Mouse (Mus musculus) limb, embryonic 15.5 days (tissue): ENCODE measurements around the gene Gm28729. TPM values are rescaled to one million over a fixed set of nuclear protein-coding genes. Genes with fewer than 3 reads are reported as not detected.
"Not testable (repeated sequence)": the region's sequence is repeated elsewhere in the genome, so short reads cannot be mapped to it uniquely, and the experiment has no call there.

Source experiments
- ATAC-seq: fragments of 200-750 bp; cut with Nextera tagmentation; 2 replicates; pipeline ENCODE4 v1.8.0; 2017; ENCODE audit warnings: low read depth, moderate TSS enrichment; ENCODE audit not compliant: insufficient number of reproducible peaks, low FRiP score, low TSS enrichment
- H3K27ac ChIP-seq: fragments of 300-500 bp; sonication (generic); 2 replicates; pipeline ENCODE4 v1.5.1; 2015; ENCODE audit warnings: moderate library complexity, mild to moderate bottlenecking, inconsistent platforms
- H3K27me3 ChIP-seq: fragments of 300-500 bp; sonication (generic); 2 replicates; pipeline ENCODE4 v1.6.1; 2015; ENCODE audit warnings: inconsistent platforms
- H3K36me3 ChIP-seq: fragments of 300-500 bp; sonication (generic); 2 replicates; pipeline ENCODE4 v1.6.1; 2015; ENCODE audit warnings: inconsistent platforms
- H3K4me1 ChIP-seq: fragments of 300-500 bp; sonication (generic); 2 replicates; pipeline ENCODE4 v1.6.1; 2015; ENCODE audit warnings: inconsistent platforms
- H3K4me2 ChIP-seq: fragments of 300-500 bp; sonication (generic); 2 replicates; pipeline ENCODE4 v1.6.1; 2015; ENCODE audit warnings: mild to moderate bottlenecking, inconsistent platforms
- H3K4me3 ChIP-seq: fragments of 300-500 bp; sonication (generic); 2 replicates; pipeline ENCODE4 v1.5.1; 2015; ENCODE audit warnings: mild to moderate bottlenecking, inconsistent platforms
- H3K9ac ChIP-seq: fragments of 300-500 bp; sonication (generic); 2 replicates; pipeline ENCODE4 v1.6.1; 2015; ENCODE audit warnings: inconsistent platforms
- H3K9me3 ChIP-seq: fragments of 300-500 bp; sonication (generic); 2 replicates; pipeline ENCODE4 v1.6.1; 2016; ENCODE audit warnings: inconsistent platforms
- WGBS: fragments of 180-500 bp; shearing (Covaris S2); methylation state at CpG from one replicate; pipeline ENCODE4 v1.1.7; 2015; 5-methylcytosine and 5-hydroxymethylcytosine counted together
- polyA plus RNA-seq: library from polyadenylated mRNA; unstranded; fragments of >200 nt; fragmentation: Nextera tagmentation; extraction: Ambion mirVana; gene quantifications from 2 replicates; pipeline ENCODE4 v1.2.1, GENCODE M21; 2015

The Gm28729 gene
- polyA plus RNA-seq, 1 experiment from 2014 or later: 0.14 TPM

- H3K36me3 ChIP-seq: peaks cover 11% of the 10 kb centered on the region
- 19% methylated on average over 37 of the region's 37 CpGs for WGBS
- H3K4me3 ChIP-seq: peak overlapping the region; percentile 56
- H3K27me3 ChIP-seq: no peaks in the 10 kb centered on the region
- peak overlapping the region; percentile 66 for H3K9ac ChIP-seq
- ATAC-seq: peak; percentile 71; the same call in 1 of the 2 replicates
- no peaks in the 10 kb centered on the region for H3K9me3 ChIP-seq
- H3K4me1 ChIP-seq: peaks cover 18% of the 10 kb centered on the region
- H3K4me2 ChIP-seq: peak overlapping the region; percentile 87
- H3K27ac ChIP-seq: peak overlapping the region; percentile 88
Measured at GRCm38 (mm10) chr9:96536895-96537614, 12.0 kb upstream of the Gm28729 start.

GRCm38 (mm10) chr9:96536093-96536492 is 11.0 kb upstream of the Gm28729 start:
- not testable (repeated sequence) for H3K4me2 ChIP-seq, H3K9ac ChIP-seq, ATAC-seq, H3K27me3 ChIP-seq, H3K9me3 ChIP-seq, H3K4me3 ChIP-seq, H3K27ac ChIP-seq, H3K36me3 ChIP-seq
- WGBS: 94% methylated on average over 4 of the region's 4 CpGs
- H3K4me1 ChIP-seq: peaks cover 18% of the 10 kb centered on the region

DNA sequence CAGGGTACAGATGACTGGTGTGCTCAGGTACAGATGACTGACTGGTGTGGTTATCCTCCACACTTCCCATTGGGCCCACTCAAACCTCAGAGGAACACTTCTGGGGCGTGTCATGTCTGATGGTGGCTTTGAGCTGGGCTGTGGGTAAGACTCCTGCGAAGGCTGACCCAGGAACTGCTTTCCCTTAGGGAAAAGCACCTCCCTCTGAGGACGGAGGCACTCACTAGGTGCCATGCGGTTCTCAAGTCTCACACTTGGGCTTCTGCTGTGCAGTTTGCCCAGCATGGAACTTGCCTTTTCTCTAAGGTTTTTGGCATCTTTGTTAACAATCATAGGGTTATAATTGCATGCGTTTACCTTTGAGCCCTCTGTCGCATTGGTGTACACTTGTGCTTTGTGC is 10.4 kb upstream of the Gm28729 start:
- H3K4me2 ChIP-seq: no peak overlapping the region
- no peaks in the 10 kb centered on the region for H3K9me3 ChIP-seq
- no peaks in the 10 kb centered on the region for H3K36me3 ChIP-seq
- no peak for ATAC-seq
- H3K9ac ChIP-seq: no peak overlapping the region
- whole genome bisulfite sequencing: 84% methylated on average over 6 of the region's 6 CpGs
- H3K27ac ChIP-seq: no peak overlapping the region
- H3K27me3 ChIP-seq: no peaks in the 10 kb centered on the region
- H3K4me3 ChIP-seq: no peak overlapping the region
- H3K4me1 ChIP-seq: peaks cover 25% of the 10 kb centered on the region

DNA sequence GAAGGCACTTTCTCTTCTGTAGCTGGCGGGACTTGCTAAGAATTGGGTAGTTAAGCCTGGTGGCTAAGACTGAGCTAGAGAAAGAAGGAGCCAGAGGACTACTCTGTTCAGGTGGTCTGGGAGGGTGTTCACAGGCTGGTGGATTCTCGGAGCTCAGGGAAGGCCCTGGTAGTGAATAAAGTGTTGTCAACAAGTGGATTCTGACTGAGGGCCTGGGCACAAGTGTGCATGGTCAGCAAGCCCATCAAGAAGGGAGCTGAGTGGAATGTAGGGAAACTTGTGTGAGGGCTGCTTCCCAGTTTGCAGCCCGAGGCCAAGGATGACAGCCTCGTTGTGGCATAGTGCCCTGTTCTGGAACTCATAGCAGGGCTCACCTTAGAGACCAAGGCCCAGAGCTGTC is 9.2 kb upstream of the Gm28729 start:
- H3K9ac ChIP-seq: no peak overlapping the region
- 80% methylated on average over 4 of the region's 4 CpGs for WGBS
- H3K9me3 ChIP-seq: no peaks in the 10 kb centered on the region
- no peak overlapping the region for H3K27ac ChIP-seq
- ATAC-seq: no peak
- H3K4me3 ChIP-seq: no peak overlapping the region
- no peaks in the 10 kb centered on the region for H3K36me3 ChIP-seq
- H3K27me3 ChIP-seq: no peaks in the 10 kb centered on the region
- no peak overlapping the region for H3K4me2 ChIP-seq
- H3K4me1 ChIP-seq: peaks cover 28% of the 10 kb centered on the region

DNA sequence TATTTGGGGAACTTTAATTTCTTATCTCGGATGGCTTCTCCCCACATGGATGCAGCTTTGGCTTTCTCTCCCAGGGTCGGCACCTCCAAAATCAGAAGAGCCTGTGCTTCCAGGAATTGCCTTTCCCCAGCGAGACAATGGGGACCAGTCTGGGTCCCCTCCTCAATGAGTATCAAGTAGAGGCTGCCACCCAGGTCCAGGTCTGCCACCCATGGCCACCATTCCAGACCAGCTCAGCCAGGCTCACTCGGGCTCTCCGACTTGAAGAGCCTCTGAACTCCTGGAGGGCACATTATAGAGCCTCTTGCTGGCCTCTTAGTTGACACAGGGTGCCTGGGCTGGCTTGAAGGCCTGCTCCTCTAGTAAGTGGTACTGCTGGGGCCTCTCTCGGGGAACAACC is 8.4 kb upstream of the Gm28729 start:
- no peak for ATAC-seq
- no peak overlapping the region for H3K4me2 ChIP-seq
- WGBS: 82% methylated on average over 6 of the region's 6 CpGs
- H3K27me3 ChIP-seq: no peaks in the 10 kb centered on the region
- no peak overlapping the region for H3K4me3 ChIP-seq
- no peaks in the 10 kb centered on the region for H3K9me3 ChIP-seq
- no peak overlapping the region for H3K9ac ChIP-seq
- H3K4me1 ChIP-seq: peaks cover 26% of the 10 kb centered on the region
- no peak overlapping the region for H3K27ac ChIP-seq
- H3K36me3 ChIP-seq: no peaks in the 10 kb centered on the region

DNA sequence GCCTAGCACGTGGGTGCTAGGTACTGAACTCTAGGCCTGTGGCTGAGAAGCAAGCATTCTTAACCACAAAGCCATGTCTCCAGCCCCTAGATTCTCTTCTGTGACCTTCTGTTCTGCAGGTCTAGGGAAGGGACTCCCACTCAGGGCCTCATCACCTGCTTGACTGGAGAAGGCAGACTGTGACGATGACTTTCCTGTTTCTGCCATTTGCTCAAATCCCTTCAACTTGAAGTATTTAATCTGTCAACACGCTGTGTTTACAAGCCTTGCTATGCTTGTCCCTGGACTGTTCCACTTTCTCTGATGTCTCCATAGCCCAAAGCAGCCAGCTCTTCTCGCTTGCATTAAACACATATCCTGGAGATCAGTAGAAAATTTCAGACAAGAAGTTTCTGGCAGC is 7.5 kb upstream of the Gm28729 start:
- H3K9me3 ChIP-seq: no peaks in the 10 kb centered on the region
- H3K36me3 ChIP-seq: no peaks in the 10 kb centered on the region
- no peak overlapping the region for H3K4me3 ChIP-seq
- no peak overlapping the region for H3K9ac ChIP-seq
- 46% methylated on average over 4 of the region's 4 CpGs for WGBS
- ATAC-seq: no peak
- no peak overlapping the region for H3K4me2 ChIP-seq
- no peak overlapping the region for H3K27ac ChIP-seq
- peaks cover 25% of the 10 kb centered on the region for H3K4me1 ChIP-seq
- no peaks in the 10 kb centered on the region for H3K27me3 ChIP-seq

- whole genome bisulfite sequencing: 15% methylated on average over 11 of the region's 11 CpGs
- Histone ChIP-seq H3K36me3 (no peaks in the 10 kb centered on the region), H3K4me1 (peaks cover 13% of the 10 kb centered on the region), H3K27ac (peak overlapping the region; percentile 43; the same call in 1 of the 2 replicates), H3K27me3 (no peaks in the 10 kb centered on the region), H3K9ac (no peak overlapping the region), H3K4me2 (peak overlapping the region; percentile 33), H3K9me3 (no peaks in the 10 kb centered on the region), H3K4me3 (peak overlapping the region; percentile 21)
- ATAC-seq: no peak
Measured at GRCm38 (mm10) chr9:96530674-96531081, 5.6 kb upstream of the Gm28729 start.

DNA sequence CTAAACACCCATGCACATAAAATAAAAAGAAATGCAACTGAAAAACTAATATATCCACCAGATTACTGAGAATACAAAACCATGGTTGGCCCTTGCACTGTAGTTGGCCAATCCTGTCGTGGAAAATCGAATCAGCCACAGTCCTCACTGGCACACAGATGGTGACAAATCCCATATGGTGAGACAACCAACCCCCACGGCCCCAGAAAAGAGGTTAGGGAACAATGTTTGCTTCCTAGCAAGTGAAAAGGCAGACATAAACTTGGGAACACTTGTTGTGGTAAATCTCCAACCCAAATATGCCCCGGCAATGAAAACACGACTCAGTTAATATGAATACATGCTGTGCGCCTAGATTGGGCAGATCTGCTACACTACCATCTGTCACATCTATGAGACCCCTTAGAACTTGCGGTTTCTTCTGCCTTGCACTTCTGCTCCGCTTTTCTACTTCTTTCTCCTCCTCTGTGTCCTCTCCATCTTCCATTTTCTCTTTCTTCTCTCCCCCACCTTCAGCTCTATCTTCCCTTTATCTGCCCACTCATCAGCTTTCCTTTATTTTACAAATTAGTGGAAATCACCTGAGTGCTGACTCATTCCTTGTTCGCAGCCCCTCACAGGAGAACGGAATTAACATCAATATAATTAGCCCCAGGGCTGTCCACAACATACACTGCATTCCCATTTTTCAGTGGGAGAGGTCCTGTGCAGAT is 5.1 kb upstream of the Gm28729 start:
- Histone ChIP-seq H3K4me1 (peaks cover 16% of the 10 kb centered on the region), H3K4me3 (peak overlapping the region; percentile 21; the same call in 1 of the 2 replicates), H3K4me2 (peak overlapping the region; percentile 33), H3K27ac (0 out of 2 replicates have a peak overlapping the region, but pooled peaks have one; percentile 43), H3K36me3 (no peaks in the 10 kb centered on the region), H3K9ac (no peak overlapping the region), H3K9me3 (no peaks in the 10 kb centered on the region), H3K27me3 (no peaks in the 10 kb centered on the region)
- ATAC-seq: no peak
- WGBS: 48% methylated on average over 10 of the region's 10 CpGs

DNA sequence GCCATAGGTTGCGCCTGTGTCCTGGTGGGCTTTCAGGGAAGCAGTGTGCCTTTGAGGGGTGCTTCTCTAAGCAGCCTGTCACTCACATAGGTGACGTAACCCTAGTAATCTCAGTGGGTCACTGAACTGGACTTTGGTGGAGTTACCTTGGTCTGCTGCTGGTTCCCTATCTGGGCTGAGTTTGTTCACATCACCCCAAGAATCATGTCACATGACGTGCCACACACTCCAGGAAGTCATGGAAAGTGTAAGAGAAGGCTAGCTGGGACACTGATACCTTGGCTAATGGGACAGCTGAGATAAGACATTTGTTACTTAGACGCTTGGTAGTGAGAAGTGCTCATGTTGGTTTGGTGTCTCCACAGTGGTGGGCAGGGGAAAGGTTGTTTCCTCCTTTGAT is 947 bp upstream of the Gm28729 start:
- Histone ChIP-seq H3K9ac (no peak overlapping the region), H3K27ac (no peak overlapping the region)
- ATAC-seq: no peak

DNA sequence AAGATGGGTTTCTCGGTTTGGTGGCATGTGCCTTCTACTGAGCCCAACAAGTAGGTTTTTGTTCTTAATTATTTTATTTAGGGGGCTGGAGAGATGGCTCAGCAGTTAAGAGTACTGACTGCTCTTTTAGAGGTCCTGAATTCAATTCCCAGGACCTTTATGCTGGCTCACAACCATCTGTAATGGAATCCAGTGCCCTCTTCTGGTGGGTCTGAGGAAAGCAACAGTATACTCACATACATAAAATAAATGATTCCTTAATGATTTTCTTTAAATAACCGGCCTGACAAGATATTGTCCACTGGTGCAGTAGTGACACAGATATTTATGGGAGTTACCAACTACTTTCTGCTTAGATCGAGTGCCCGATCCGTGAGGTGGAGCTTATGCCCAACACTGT is 1.9 kb downstream of the Gm28729 start:
- no peak for ATAC-seq
- Histone ChIP-seq H3K36me3 (no peaks in the 10 kb centered on the region), H3K4me2 (no peak overlapping the region), H3K27ac (no peak overlapping the region), H3K27me3 (no peaks in the 10 kb centered on the region), H3K4me3 (no peak overlapping the region), H3K4me1 (peaks cover 3% of the 10 kb centered on the region), H3K9ac (no peak overlapping the region), H3K9me3 (no peaks in the 10 kb centered on the region)
- 84% methylated on average over 5 of the region's 5 CpGs for WGBS

More for the DNA sequence above, 947 bp upstream of the Gm28729 start:
- H3K36me3 ChIP-seq: no peaks in the 10 kb centered on the region
- peaks cover 12% of the 10 kb centered on the region for H3K4me1 ChIP-seq
- no peaks in the 10 kb centered on the region for H3K27me3 ChIP-seq
- H3K4me3 ChIP-seq: no peak overlapping the region
- no peak overlapping the region for H3K4me2 ChIP-seq
- WGBS: 84% methylated on average over 4 of the region's 4 CpGs
- H3K9me3 ChIP-seq: no peaks in the 10 kb centered on the region

DNA sequence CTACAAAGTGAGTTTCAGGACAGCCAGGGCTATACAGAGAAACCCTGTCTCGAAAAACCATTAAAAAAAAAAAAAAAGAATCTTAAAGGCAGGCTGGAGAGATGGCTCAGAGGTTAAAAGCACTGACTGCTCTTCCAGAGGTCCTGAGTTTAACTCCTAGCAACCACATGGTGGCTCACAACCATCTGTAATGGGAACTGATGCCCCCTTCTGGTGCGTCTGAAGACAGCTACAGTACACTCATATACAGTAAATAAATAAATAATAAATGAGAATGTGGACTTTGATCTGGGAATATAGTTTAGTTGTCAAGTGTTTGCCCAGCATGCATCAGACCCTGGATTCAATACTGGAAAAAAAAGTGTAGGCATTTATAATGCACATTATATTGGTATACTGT is 3.5 kb downstream of the Gm28729 start:
- H3K9ac ChIP-seq, ATAC-seq, H3K4me2 ChIP-seq, H3K27ac ChIP-seq, H3K36me3 ChIP-seq, H3K4me3 ChIP-seq, H3K4me1 ChIP-seq, H3K9me3 ChIP-seq, H3K27me3 ChIP-seq: not testable (repeated sequence)
- WGBS: 75% methylated on average over 2 of the region's 2 CpGs

GRCm38 (mm10) chr9:96517429-96517828 is 7.6 kb downstream of the Gm28729 start:
- Histone ChIP-seq H3K27me3 (no peaks in the 10 kb centered on the region), H3K4me1 (no peaks in the 10 kb centered on the region), H3K9me3 (no peaks in the 10 kb centered on the region), H3K4me3 (no peak overlapping the region), H3K27ac (no peak overlapping the region), H3K36me3 (no peaks in the 10 kb centered on the region), H3K9ac (no peak overlapping the region), H3K4me2 (no peak overlapping the region)
- 25% methylated on average over 4 of the region's 4 CpGs for WGBS
- ATAC-seq: no peak
